Mouse (Mus musculus) MEL (cell line): ENCODE data around the gene Dus1l. TPM values are rescaled to one million over a fixed set of nuclear protein-coding genes. Genes with fewer than 3 reads are reported as not detected.
A peak's percentile ranks its signal among the peaks of the same experiment; 100 is the strongest.

ENCODE experiments used
- DNase-seq: peaks from one replicate; pipeline ENCODE4 v3.0.0; 2011; ENCODE audit warnings: low read depth, low spot score
- H3K27ac ChIP-seq: 2 replicates; pipeline ENCODE4 v1.5.1; 2012; ENCODE audit warnings: low read depth, mild to moderate bottlenecking, control low read depth, low read length, moderate library complexity; ENCODE audit not compliant: control insufficient read depth
- H3K27me3 ChIP-seq, 2 experiments: fragments of 150-350 bp in 1 of 2; sonication (generic) in 1 of 2; 2 replicates each; pipeline ENCODE4 v1.6.1; 2012; ENCODE audit warnings: low read length in 2 of 2, mild to moderate bottlenecking in 2 of 2, improper control_type of control experiment in 1 of 2, moderate library complexity in 1 of 2; ENCODE audit not compliant: insufficient read depth in 2 of 2, control insufficient read depth in 1 of 2
- H3K36me3 ChIP-seq, 2 experiments: 2 replicates each; pipeline ENCODE4 v1.6.1; 2012 to 2014; ENCODE audit warnings: low read length in 2 of 2, improper control_type of control experiment in 1 of 2, inconsistent platforms in 1 of 2, mild to moderate bottlenecking in 1 of 2; ENCODE audit not compliant: insufficient read depth in 2 of 2, control insufficient read depth in 1 of 2
- H3K4me1 ChIP-seq, 2 experiments: fragments of 150-350 bp in 1 of 2; sonication (generic) in 1 of 2; 2 replicates each; pipeline ENCODE4 v1.6.1; 2012; ENCODE audit warnings: low read length in 2 of 2, improper control_type of control experiment in 1 of 2, mild to moderate bottlenecking in 1 of 2; ENCODE audit not compliant: insufficient read depth in 2 of 2, control insufficient read depth in 1 of 2
- H3K4me3 ChIP-seq, 2 experiments: fragments of 150-350 bp in 1 of 2; sonication (generic) in 1 of 2; 2 replicates each; pipeline ENCODE4 v1.5.1; 2012; ENCODE audit warnings: low read depth in 2 of 2, low read length in 2 of 2, mild to moderate bottlenecking in 2 of 2, moderate library complexity in 2 of 2, control low read depth in 1 of 2, improper control_type of control experiment in 1 of 2; ENCODE audit not compliant: control insufficient read depth in 1 of 2, insufficient read depth in 1 of 2
- H3K79me2 ChIP-seq: 2 replicates; pipeline ENCODE4 v1.6.1; 2012; ENCODE audit warnings: mild to moderate bottlenecking, low read length, moderate library complexity; ENCODE audit not compliant: control insufficient read depth, poor library complexity, insufficient read depth
- H3K9ac ChIP-seq: 2 replicates; pipeline ENCODE4 v1.6.1; 2012; ENCODE audit warnings: low read depth, mild to moderate bottlenecking, control low read depth, low read length, moderate library complexity; ENCODE audit not compliant: control insufficient read depth, poor library complexity, severe bottlenecking
- H3K9me3 ChIP-seq: fragments of 150-350 bp; sonication (generic); replicated peaks from 2 replicates; pipeline ENCODE4 v1.6.1; 2012; ENCODE audit warnings: mild to moderate bottlenecking, low read length, improper control_type of control experiment, moderate library complexity; ENCODE audit not compliant: insufficient read depth
- E2F4 ChIP-seq: IDR thresholded peaks from 2 replicates; pipeline ENCODE4 v1.6.1; 2011; ENCODE audit warnings: low read depth, low read length, improper control_type of control experiment, borderline replicate concordance
- ELF1 ChIP-seq: IDR thresholded peaks from 2 replicates; pipeline ENCODE4 v1.6.1; 2014; ENCODE audit warnings: low read depth, mild to moderate bottlenecking, inconsistent platforms, low read length, improper control_type of control experiment, moderate library complexity
- EP300 ChIP-seq, 2 experiments: IDR thresholded peaks; 2 replicates each; pipeline ENCODE4 v1.6.1; 2011; ENCODE audit warnings: improper control_type of control experiment in 2 of 2, low read length in 2 of 2, low read depth in 1 of 2, mild to moderate bottlenecking in 1 of 2
- HCFC1 ChIP-seq: IDR thresholded peaks from 2 replicates; pipeline ENCODE4 v1.6.1; 2012; ENCODE audit warnings: low read depth, mild to moderate bottlenecking, inconsistent platforms, low read length, improper control_type of control experiment, moderate library complexity
- JUND ChIP-seq: IDR thresholded peaks from 2 replicates; pipeline ENCODE4 v1.6.1; 2011; ENCODE audit warnings: low read depth, mild to moderate bottlenecking, improper control_type of control experiment, low read length
- MAFK ChIP-seq: IDR thresholded peaks from 2 replicates; pipeline ENCODE4 v1.6.1; 2011; ENCODE audit warnings: low read depth, mild to moderate bottlenecking, low read length, improper control_type of control experiment, borderline replicate concordance
- MAX ChIP-seq: IDR thresholded peaks from 2 replicates; pipeline ENCODE4 v1.6.1; 2011; ENCODE audit warnings: low read length, improper control_type of control experiment
- MAZ ChIP-seq: IDR thresholded peaks from 2 replicates; pipeline ENCODE4 v1.6.1; 2012; ENCODE audit warnings: low read depth, mild to moderate bottlenecking, inconsistent platforms, low read length, improper control_type of control experiment
- MEF2A ChIP-seq: IDR thresholded peaks from 2 replicates; pipeline ENCODE4 v1.6.1; 2014; ENCODE audit warnings: low read depth, mild to moderate bottlenecking, inconsistent platforms, low read length, improper control_type of control experiment; ENCODE audit not compliant: poor library complexity, insufficient replicate concordance, severe bottlenecking; ENCODE audit errors: extremely low read depth
- MXI1 ChIP-seq: IDR thresholded peaks from 2 replicates; pipeline ENCODE4 v1.6.1; 2011; ENCODE audit warnings: mild to moderate bottlenecking, low read depth, low read length, improper control_type of control experiment
- MYB ChIP-seq: IDR thresholded peaks from 2 replicates; pipeline ENCODE4 v1.6.1; 2011; ENCODE audit warnings: mild to moderate bottlenecking, low read depth, low read length, improper control_type of control experiment
- NELFE ChIP-seq: IDR thresholded peaks from 2 replicates; pipeline ENCODE4 v1.6.1; 2011; ENCODE audit warnings: low read depth, low read length, improper control_type of control experiment
- POLR2A ChIP-seq, 2 experiments: IDR thresholded peaks; 2 replicates each; pipeline ENCODE4 v1.6.1; 2011 to 2012; ENCODE audit warnings: low read length in 2 of 2, mild to moderate bottlenecking in 2 of 2, control low read depth in 1 of 2, improper control_type of control experiment in 1 of 2, low read depth in 1 of 2, moderate library complexity in 1 of 2; ENCODE audit not compliant: control insufficient read depth in 1 of 2, insufficient read depth in 1 of 2, poor library complexity in 1 of 2
- POLR2AphosphoS2 ChIP-seq: IDR thresholded peaks from 2 replicates; pipeline ENCODE4 v1.6.1; 2011; ENCODE audit warnings: low read length, improper control_type of control experiment
- SIN3A ChIP-seq: IDR thresholded peaks from 2 replicates; pipeline ENCODE4 v1.6.1; 2012; ENCODE audit warnings: low read length, improper control_type of control experiment, inconsistent platforms
- TAL1 ChIP-seq: IDR thresholded peaks from 2 replicates; pipeline ENCODE4 v1.6.1; 2012; ENCODE audit warnings: mild to moderate bottlenecking, inconsistent platforms, low read length, moderate library complexity, mixed read lengths
- TCF12 ChIP-seq: IDR thresholded peaks from 2 replicates; pipeline ENCODE4 v1.6.1; 2014; ENCODE audit warnings: low read depth, mild to moderate bottlenecking, inconsistent platforms, low read length, improper control_type of control experiment, moderate library complexity
- UBTF ChIP-seq: IDR thresholded peaks from 2 replicates; pipeline ENCODE4 v1.6.1; 2012; ENCODE audit warnings: low read depth, mild to moderate bottlenecking, inconsistent platforms, low read length, improper control_type of control experiment, moderate library complexity, borderline replicate concordance; ENCODE audit not compliant: insufficient read depth
- ZKSCAN1 ChIP-seq: IDR thresholded peaks from 2 replicates; pipeline ENCODE4 v1.6.1; 2012; ENCODE audit warnings: low read depth, mild to moderate bottlenecking, inconsistent platforms, low read length, improper control_type of control experiment, moderate library complexity
- polyA plus RNA-seq, 2 experiments: library from polyadenylated mRNA; stranded (reverse) in 1 of 2; unstranded in 1 of 2; fragments of >175 nt in 1 of 2; fragments of >200 nt in 1 of 2; gene quantifications; 2 replicates each; pipeline versions ENCODE4 v1.2.1 to v1.2.4; 2012; ENCODE audit warnings: low replicate concordance in 2 of 2, low read depth in 1 of 2; ENCODE audit not compliant: insufficient read length in 2 of 2, insufficient read depth in 1 of 2, missing spikeins in 1 of 2
- total RNA-seq: library from RNA; depleted of rRNA; stranded (reverse); fragments of 300-350 nt; gene quantifications from 2 replicates; pipeline ENCODE4 v1.2.3, GENCODE M21; 2012

Dus1l gene
- total and polyA plus RNA-seq, 3 experiments = 171 to 203 TPM; not detected in 1

- no peak for TF ChIP-seq MAFK
- no peak for TF ChIP-seq ELF1
- 0 out of 2 replicates have a peak, but pooled peaks have one; percentile 3 for TF ChIP-seq MAZ
- no peak for TF ChIP-seq JUND
- TF ChIP-seq UBTF = peak; percentile 95; the same call in 1 of the 2 replicates
- no peak for TF ChIP-seq NELFE
- no peak for TF ChIP-seq TCF12
- TF ChIP-seq EP300 (IDR thresholded peaks at IDR 0.05; ENCODE audit: low read depth in 1 of 2, low read length in 2 of 2) = no peak
- TF ChIP-seq POLR2AphosphoS2 = no peak
- TF ChIP-seq E2F4 = no peak
- no peak for TF ChIP-seq MEF2A
- TF ChIP-seq POLR2A (IDR thresholded peaks at IDR 0.05; ENCODE audit: control insufficient read depth in 1 of 2, insufficient read depth in 1 of 2, low read depth in 1 of 2, low read length in 2 of 2, poor library complexity in 1 of 2) = no peak
- peak; percentile 83; the same call in 1 of the 2 replicates for TF ChIP-seq MXI1
Measured at GRCm38 (mm10) chr11:120823551-120823947, 27.3 kb upstream of the Dus1l start (continued).

GRCm38 (mm10) chr11:120822831-120823550 lies 26.8 kb upstream of the Dus1l start:
- Histone ChIP-seq H3K4me1 (peaks cover 0 to 20% of the 10 kb centered on the region in 2 experiments; a peak in 3 of 4 replicates), H3K27ac (peak overlapping the region; percentile 63), H3K79me2 (peaks cover 47% of the 10 kb centered on the region), H3K4me3 (peak overlapping the region; percentile 77 to 94), H3K9me3 (no peaks in the 10 kb centered on the region), H3K9ac (peak overlapping the region; percentile 89), H3K36me3 (peaks cover 6 to 12% of the 10 kb centered on the region in 2 experiments; a peak in 3 of 4 replicates), H3K27me3 (no peaks in the 10 kb centered on the region)
- DNase-seq = peak; percentile 79
- peak; percentile 10 for TF ChIP-seq HCFC1
- TF ChIP-seq MXI1 = peak; percentile 6; the same call in 1 of the 2 replicates
- TF ChIP-seq MAX = no peak
- no peak for TF ChIP-seq TAL1
- 0 out of 2 replicates have a peak, but pooled peaks have one; percentile 18 for TF ChIP-seq MAZ
- no peak for TF ChIP-seq POLR2AphosphoS2
- TF ChIP-seq MYB = no peak

GRCm38 (mm10) chr11:120822321-120822720 lies 26.1 kb upstream of the Dus1l start:
- no peaks in the 10 kb centered on the region for H3K9me3 ChIP-seq
- peaks cover 47% of the 10 kb centered on the region for H3K79me2 ChIP-seq
- H3K27ac ChIP-seq = no peak overlapping the region
- no peaks in the 10 kb centered on the region for H3K27me3 ChIP-seq
- peaks cover 0 to 20% of the 10 kb centered on the region in 2 experiments; a peak in 3 of 4 replicates for H3K4me1 ChIP-seq
- no peak for DNase-seq
- H3K36me3 ChIP-seq = peaks cover 12 to 13% of the 10 kb centered on the region in 2 experiments
- H3K4me3 ChIP-seq = peak overlapping the region; percentile 77 to 94
- peak overlapping the region; percentile 89 for H3K9ac ChIP-seq
- TF ChIP-seq ZKSCAN1 = no peak
- TF ChIP-seq SIN3A = no peak
- TF ChIP-seq MXI1 = 0 out of 2 replicates have a peak, but pooled peaks have one; percentile 42
- TF ChIP-seq MAX = no peak
